Mouse (Mus musculus) heart, embryonic 16.5 days (tissue): Measurements from ENCODE around the gene Cacna1e. TPM values are rescaled to one million over a fixed set of nuclear protein-coding genes. Genes with fewer than 3 reads are reported as not detected.

Experiments used
- ATAC-seq: fragments of 200-750 bp; cut with Nextera tagmentation; replicated peaks from 2 replicates; pipeline ENCODE4 v1.8.0; 2017; ENCODE audit warnings: moderate number of reproducible peaks; ENCODE audit not compliant: insufficient read depth, low FRiP score; ENCODE audit errors: extremely low read depth
- H3K27ac ChIP-seq: fragments of 300-500 bp; sonication (generic); 2 replicates; pipeline ENCODE4 v1.5.1; 2014; ENCODE audit warnings: mild to moderate bottlenecking, low read length, control low read depth, moderate library complexity
- H3K27me3 ChIP-seq: fragments of 300-500 bp; sonication (generic); 2 replicates; pipeline ENCODE4 v1.6.1; 2014; ENCODE audit warnings: low read length, mixed read lengths; ENCODE audit not compliant: control insufficient read depth, insufficient read depth
- H3K36me3 ChIP-seq: fragments of 300-500 bp; sonication (generic); 2 replicates; pipeline ENCODE4 v1.6.1; 2014; ENCODE audit not compliant: control insufficient read depth, insufficient read depth
- H3K4me1 ChIP-seq: fragments of 300-500 bp; sonication (generic); 2 replicates; pipeline ENCODE4 v1.6.1; 2014; ENCODE audit warnings: low read length, mixed read lengths; ENCODE audit not compliant: control insufficient read depth, insufficient read depth
- H3K4me2 ChIP-seq: fragments of 300-500 bp; sonication (generic); 2 replicates; pipeline ENCODE4 v1.6.1; 2014; ENCODE audit warnings: low read depth, mild to moderate bottlenecking, control low read depth, low read length
- H3K4me3 ChIP-seq: fragments of 300-500 bp; sonication (generic); 2 replicates; pipeline ENCODE4 v1.5.1; 2014; ENCODE audit warnings: mild to moderate bottlenecking, control low read depth, low read length
- H3K9ac ChIP-seq: fragments of 300-500 bp; sonication (generic); 2 replicates; pipeline ENCODE4 v1.6.1; 2014; ENCODE audit warnings: low read length, control low read depth
- H3K9me3 ChIP-seq: fragments of 300-500 bp; sonication (generic); replicated peaks from 2 replicates; pipeline ENCODE4 v1.6.1; 2016; ENCODE audit warnings: low read length; ENCODE audit not compliant: control insufficient read depth
- WGBS: fragments of 180-500 bp; shearing (Covaris S2); extraction: QIAGEN DNeasy Blood & Tissue Kit; methylation state at CpG from one replicate; pipeline ENCODE4 v1.1.7; 2014; 5-methylcytosine and 5-hydroxymethylcytosine counted together
- polyA plus RNA-seq: library from polyadenylated mRNA; unstranded; fragments of >200 nt; fragmentation: Nextera tagmentation; extraction: Ambion mirVana; gene quantifications from 2 replicates; pipeline ENCODE4 v1.2.1, GENCODE M21; 2015

Cacna1e gene
- polyA plus RNA-seq, 1 experiment from 2014 or later: 0.13 TPM

GRCm38 (mm10) chr1:154886611-154887010 lies 2.3 kb upstream of the Cacna1e start:
- no peak overlapping the region for H3K4me2 ChIP-seq
- no peak overlapping the region for H3K9ac ChIP-seq
- H3K4me1 ChIP-seq: peaks cover 2% of the 10 kb centered on the region; the same call in 1 of the 2 replicates
- H3K9me3 ChIP-seq: no peaks in the 10 kb centered on the region
- no peak for ATAC-seq
- H3K27ac ChIP-seq: no peak overlapping the region
- WGBS: 63% methylated on average over 2 of the region's 2 CpGs
- H3K27me3 ChIP-seq: peaks cover 23% of the 10 kb centered on the region
- H3K4me3 ChIP-seq: no peak overlapping the region
- no peaks in the 10 kb centered on the region for H3K36me3 ChIP-seq

- Histone ChIP-seq H3K36me3 (no peaks in the 10 kb centered on the region), H3K27me3 (peaks cover 23% of the 10 kb centered on the region), H3K4me2 (no peak overlapping the region), H3K27ac (no peak overlapping the region), H3K9me3 (no peaks in the 10 kb centered on the region), H3K4me3 (no peak overlapping the region), H3K9ac (no peak overlapping the region), H3K4me1 (peaks cover 2% of the 10 kb centered on the region; the same call in 1 of the 2 replicates)
- WGBS: 37% methylated on average over 6 of the region's 6 CpGs
- no peak for ATAC-seq
Measured at GRCm38 (mm10) chr1:154885207-154885548, 877 bp upstream of the Cacna1e start.

GRCm38 (mm10) chr1:154883596-154884191 lies 607 bp downstream of the Cacna1e start:
- ATAC-seq: no peak
- 7% methylated on average over 18 of the region's 18 CpGs for WGBS
- Histone ChIP-seq H3K36me3 (no peaks in the 10 kb centered on the region), H3K9ac (peak overlapping the region; percentile 16; the same call in 1 of the 2 replicates), H3K9me3 (no peaks in the 10 kb centered on the region), H3K27ac (no peak overlapping the region), H3K4me2 (peak overlapping the region; percentile 70), H3K4me3 (peak overlapping the region; percentile 49), H3K4me1 (peaks cover 2% of the 10 kb centered on the region; the same call in 1 of the 2 replicates), H3K27me3 (peaks cover 23% of the 10 kb centered on the region)

- no peaks in the 10 kb centered on the region for H3K9me3 ChIP-seq
- no peak overlapping the region for H3K4me2 ChIP-seq
- H3K9ac ChIP-seq: no peak overlapping the region
- ATAC-seq: no peak
- no peaks in the 10 kb centered on the region for H3K4me1 ChIP-seq
- H3K36me3 ChIP-seq: no peaks in the 10 kb centered on the region
- no peak overlapping the region for H3K4me3 ChIP-seq
- 70% methylated on average over 1 of the region's 1 CpGs for WGBS
- H3K27me3 ChIP-seq: no peaks in the 10 kb centered on the region
- H3K27ac ChIP-seq: no peak overlapping the region
Measured at GRCm38 (mm10) chr1:154865981-154866380, 18.3 kb downstream of the Cacna1e start.

GRCm38 (mm10) chr1:154861416-154861815 lies 22.9 kb downstream of the Cacna1e start:
- H3K36me3 ChIP-seq: no peaks in the 10 kb centered on the region
- no peaks in the 10 kb centered on the region for H3K4me1 ChIP-seq
- ATAC-seq: no peak
- no peak overlapping the region for H3K9ac ChIP-seq
- no peak overlapping the region for H3K4me3 ChIP-seq
- 65% methylated on average over 9 of the region's 9 CpGs for WGBS
- H3K27me3 ChIP-seq: no peaks in the 10 kb centered on the region
- H3K9me3 ChIP-seq: no peaks in the 10 kb centered on the region
- no peak overlapping the region for H3K27ac ChIP-seq
- no peak overlapping the region for H3K4me2 ChIP-seq

GRCm38 (mm10) chr1:154854564-154854963 lies 29.7 kb downstream of the Cacna1e start:
- Histone ChIP-seq H3K4me2 (no peak overlapping the region), H3K27ac (no peak overlapping the region), H3K4me3 (no peak overlapping the region), H3K36me3 (no peaks in the 10 kb centered on the region), H3K27me3 (no peaks in the 10 kb centered on the region), H3K9me3 (no peaks in the 10 kb centered on the region), H3K9ac (no peak overlapping the region), H3K4me1 (no peaks in the 10 kb centered on the region)
- ATAC-seq: no peak
- 78% methylated on average over 3 of the region's 3 CpGs for WGBS

GRCm38 (mm10) chr1:154850515-154851287 lies 33.6 kb downstream of the Cacna1e start:
- Histone ChIP-seq H3K9me3 (no peaks in the 10 kb centered on the region), H3K4me3 (no peak overlapping the region), H3K27ac (no peak overlapping the region), H3K36me3 (no peaks in the 10 kb centered on the region), H3K4me1 (no peaks in the 10 kb centered on the region), H3K9ac (no peak overlapping the region), H3K27me3 (no peaks in the 10 kb centered on the region), H3K4me2 (no peak overlapping the region)
- WGBS: 81% methylated on average over 6 of the region's 6 CpGs
- no peak for ATAC-seq

GRCm38 (mm10) chr1:154848683-154849579 lies 35.4 kb downstream of the Cacna1e start:
- Histone ChIP-seq H3K4me1 (no peaks in the 10 kb centered on the region), H3K27ac (no peak overlapping the region), H3K4me3 (no peak overlapping the region), H3K36me3 (no peaks in the 10 kb centered on the region), H3K9me3 (no peaks in the 10 kb centered on the region), H3K27me3 (no peaks in the 10 kb centered on the region), H3K4me2 (no peak overlapping the region), H3K9ac (no peak overlapping the region)
- WGBS: 69% methylated on average over 6 of the region's 6 CpGs
- no peak for ATAC-seq

- Histone ChIP-seq H3K9me3 (no peaks in the 10 kb centered on the region), H3K4me1 (no peaks in the 10 kb centered on the region), H3K4me2 (no peak overlapping the region), H3K9ac (no peak overlapping the region), H3K36me3 (no peaks in the 10 kb centered on the region), H3K4me3 (no peak overlapping the region), H3K27me3 (no peaks in the 10 kb centered on the region), H3K27ac (no peak overlapping the region)
- 75% methylated on average over 2 of the region's 2 CpGs for WGBS
- ATAC-seq: no peak
Measured at GRCm38 (mm10) chr1:154846900-154847299, 37.4 kb downstream of the Cacna1e start.
